Mouse (Mus musculus): ENCODE results near the gene Ciita. TPM values are rescaled to one million over a fixed set of nuclear protein-coding genes. Genes with fewer than 3 reads are reported as not detected.

Gene Ciita
- total and polyA plus RNA-seq, 3 experiments: 39.1 to 69.6 (median 39.8) TPM

- in situ Hi-C loops (cut with MboI; ENCODE audit: low pct_ligation_motif_present, low pct_unique_long_range_greater_than_20kb, low sequenced_read_pairs) (loop anchor here (25.0 kb wide), 1 partner anchor 462 kb away; no protein-coding TSS in a partner anchor), dilution Hi-C loops (cut with MboI; ENCODE audit: extremely low pct_ligation_motif_present, extremely low pct_unique_long_range_greater_than_20kb, low sequenced_read_pairs) (no loop called here)
- TF ChIP-seq RCOR1 (conservative IDR thresholded peaks at IDR 0.05; ENCODE audit: low read depth, low read length) (no peak), MXI1 (IDR thresholded peaks at IDR 0.05; ENCODE audit: low read depth, low read length) (no peak), NRF1 (IDR thresholded peaks at IDR 0.05; ENCODE audit: low read depth, low read length) (no peak), KAT2A (IDR thresholded peaks at IDR 0.05; ENCODE audit: insufficient replicate concordance, low read length) (no peak), ZNF384 (IDR thresholded peaks at IDR 0.05; ENCODE audit: low read depth, low read length) (no peak), MEF2A (IDR thresholded peaks at IDR 0.05; ENCODE audit: borderline replicate concordance, low read depth, low read length) (no peak), BHLHE40 (IDR thresholded peaks at IDR 0.05; ENCODE audit: low read depth, low read length) (no peak), HCFC1 (IDR thresholded peaks at IDR 0.05; ENCODE audit: low read depth, low read length) (no peak), POLR2AphosphoS2 (IDR thresholded peaks at IDR 0.05; ENCODE audit: low read depth, low read length) (no peak), ZC3H11A (IDR thresholded peaks at IDR 0.05; ENCODE audit: low read depth, low read length) (no peak), E2F4 (IDR thresholded peaks at IDR 0.05; ENCODE audit: insufficient replicate concordance, low read depth, low read length) (no peak)
- Histone ChIP-seq H3K4me1 (ENCODE audit: control insufficient read depth in 1 of 2, insufficient read depth in 2 of 2) (peaks cover 4 to 28% of the 10 kb centered on the region in 2 experiments; a peak in 3 of 4 replicates), H3K27ac (ENCODE audit: insufficient read depth, low read depth) (no peak overlapping the region), H3K9ac (ENCODE audit: insufficient read depth, low read depth) (no peak overlapping the region), H3K4me3 (replicated peaks in 1 of 3; ENCODE audit: low read depth in 2 of 3, low read length in 2 of 3, poor library complexity in 1 of 3) (no peak overlapping the region), H3K36me3 (replicated peaks in 1 of 2; ENCODE audit: control insufficient read depth in 1 of 2, insufficient read depth in 1 of 2, low read length in 1 of 2) (peaks cover 0 to 26% of the 10 kb centered on the region in 2 experiments), H3K27me3 (replicated peaks) (no peaks in the 10 kb centered on the region), H3K4me2 (ENCODE audit: insufficient read depth, low read depth, poor library complexity, severe bottlenecking) (no peak overlapping the region), H3K9me3 (replicated peaks; ENCODE audit: low read length) (no peaks in the 10 kb centered on the region), H3K79me2 (replicated peaks; ENCODE audit: control insufficient read depth, extremely low read depth, insufficient read depth, poor library complexity, severe bottlenecking) (peaks cover 14% of the 10 kb centered on the region)
- no peak for DNase-seq (ENCODE audit: extremely low read depth)
Measured at GRCm38 (mm10) chr16:10549600-10549999, 69.7 kb downstream of the Ciita start.

- H3K4me2 ChIP-seq (ENCODE audit: insufficient read depth, low read depth, poor library complexity, severe bottlenecking): no peak overlapping the region
- no peak for DNase-seq (ENCODE audit: extremely low read depth)
- no peak overlapping the region for H3K9ac ChIP-seq (ENCODE audit: insufficient read depth, low read depth)
- in situ Hi-C loops (cut with MboI; ENCODE audit: low pct_ligation_motif_present, low pct_unique_long_range_greater_than_20kb, low sequenced_read_pairs): no loop called here
- TF ChIP-seq CTCF (conservative IDR thresholded peaks at IDR 0.05 in 1 of 2, IDR thresholded peaks at IDR 0.05 in 1 of 2; ENCODE audit: low read depth in 2 of 2, low read length in 2 of 2): no peak
- no peak for TF ChIP-seq POLR2AphosphoS2 (IDR thresholded peaks at IDR 0.05; ENCODE audit: low read depth, low read length)
- peaks cover 5% of the 10 kb centered on the region for H3K79me2 ChIP-seq (replicated peaks; ENCODE audit: control insufficient read depth, extremely low read depth, insufficient read depth, poor library complexity, severe bottlenecking)
- peaks cover 0 to 30% of the 10 kb centered on the region in 2 experiments for H3K36me3 ChIP-seq (replicated peaks in 1 of 2; ENCODE audit: control insufficient read depth in 1 of 2, insufficient read depth in 1 of 2, low read length in 1 of 2)
- no peaks in the 10 kb centered on the region for H3K9me3 ChIP-seq (replicated peaks; ENCODE audit: low read length)
- H3K27me3 ChIP-seq (replicated peaks): no peaks in the 10 kb centered on the region
- H3K4me3 ChIP-seq (replicated peaks in 1 of 3; ENCODE audit: low read depth in 2 of 3, low read length in 2 of 3, poor library complexity in 1 of 3): no peak overlapping the region
- dilution Hi-C loops (cut with MboI; ENCODE audit: extremely low pct_ligation_motif_present, extremely low pct_unique_long_range_greater_than_20kb, low sequenced_read_pairs): no loop called here
- no peak overlapping the region for H3K27ac ChIP-seq (ENCODE audit: insufficient read depth, low read depth)
- H3K4me1 ChIP-seq (ENCODE audit: control insufficient read depth in 1 of 2, insufficient read depth in 2 of 2): peaks cover 0 to 19% of the 10 kb centered on the region in 2 experiments; a peak in 2 of 4 replicates
Measured at GRCm38 (mm10) chr16:10551592-10551991, 71.7 kb downstream of the Ciita start.

GRCm38 (mm10) chr16:10553858-10554257 is 74.0 kb downstream of the Ciita start:
- no peak for DNase-seq (ENCODE audit: extremely low read depth)
- Histone ChIP-seq H3K9me3 (replicated peaks; ENCODE audit: low read length) (no peaks in the 10 kb centered on the region), H3K4me2 (ENCODE audit: insufficient read depth, low read depth, poor library complexity, severe bottlenecking) (no peak overlapping the region), H3K36me3 (replicated peaks in 1 of 2; ENCODE audit: control insufficient read depth in 1 of 2, insufficient read depth in 1 of 2, low read length in 1 of 2) (peaks cover 0 to 22% of the 10 kb centered on the region in 2 experiments), H3K79me2 (replicated peaks; ENCODE audit: control insufficient read depth, extremely low read depth, insufficient read depth, poor library complexity, severe bottlenecking) (peaks cover 2% of the 10 kb centered on the region; the same call in 1 of the 2 replicates), H3K4me1 (ENCODE audit: control insufficient read depth in 1 of 2, insufficient read depth in 2 of 2) (peaks cover 0 to 10% of the 10 kb centered on the region in 2 experiments; a peak in 2 of 4 replicates), H3K27ac (ENCODE audit: insufficient read depth, low read depth) (no peak overlapping the region), H3K4me3 (replicated peaks in 1 of 3; ENCODE audit: low read depth in 2 of 3, low read length in 2 of 3, poor library complexity in 1 of 3) (no peak overlapping the region), H3K27me3 (replicated peaks) (no peaks in the 10 kb centered on the region), H3K9ac (ENCODE audit: insufficient read depth, low read depth) (no peak overlapping the region)
- TF ChIP-seq POLR2AphosphoS2 (IDR thresholded peaks at IDR 0.05; ENCODE audit: low read depth, low read length) (no peak), USF2 (conservative IDR thresholded peaks at IDR 0.05; ENCODE audit: low read depth, low read length) (no peak), CHD2 (IDR thresholded peaks at IDR 0.05; ENCODE audit: low read length) (no peak), MXI1 (IDR thresholded peaks at IDR 0.05; ENCODE audit: low read depth, low read length) (no peak), ZC3H11A (IDR thresholded peaks at IDR 0.05; ENCODE audit: low read depth, low read length) (no peak), ZKSCAN1 (IDR thresholded peaks at IDR 0.05; ENCODE audit: borderline replicate concordance, low read depth, low read length) (no peak), MAX (IDR thresholded peaks at IDR 0.05; ENCODE audit: low read length) (no peak), GABPA (IDR thresholded peaks at IDR 0.05; ENCODE audit: insufficient replicate concordance, low read depth, low read length) (no peak), USF1 (IDR thresholded peaks at IDR 0.05; ENCODE audit: low read depth, low read length) (no peak), JUND (conservative IDR thresholded peaks at IDR 0.05; ENCODE audit: low read depth, low read length) (no peak), MYC (IDR thresholded peaks at IDR 0.05; ENCODE audit: low read depth, low read length) (no peak)
- dilution Hi-C loops (cut with MboI; ENCODE audit: extremely low pct_ligation_motif_present, extremely low pct_unique_long_range_greater_than_20kb, low sequenced_read_pairs): no loop called here
- in situ Hi-C loops (cut with MboI; ENCODE audit: low pct_ligation_motif_present, low pct_unique_long_range_greater_than_20kb, low sequenced_read_pairs): no loop called here

Data from CH12.LX (cell line).